Mouse (Mus musculus): ENCODE measurements around the gene Armh1.

Armh1 gene

GRCm38 (mm10) chr4:117251801-117252316 lies at the start of gene Armh1, which contains the start of gene Tmem53:
TSS of gene Armh1 (minus strand) at chr4:117252125.
TSS of gene Tmem53 (plus strand) at chr4:117251951.
- peak; percentile 97 for DNase-seq (ENCODE audit: low spot score)

GRCm38 (mm10) chr4:117299921-117300320 lies 48.0 kb upstream of the Armh1 start:
- DNase-seq (ENCODE audit: low spot score), result no peak

GRCm38 (mm10) chr4:117297819-117298218 lies 45.9 kb upstream of the Armh1 start:
- no peak for DNase-seq (ENCODE audit: low spot score)

- DNase-seq (ENCODE audit: low spot score), result no peak
These were observed 45.1 kb upstream of the Armh1 start for GRCm38 (mm10) chr4:117296849-117297593.

GRCm38 (mm10) chr4:117291696-117292095 lies 39.8 kb upstream of the Armh1 start:
- DNase-seq (ENCODE audit: low spot score), result no peak

- peak; percentile 77 for DNase-seq (ENCODE audit: low spot score)
These were observed 37.2 kb upstream of the Armh1 start for GRCm38 (mm10) chr4:117288927-117289801.

GRCm38 (mm10) chr4:117288277-117288926 lies 36.5 kb upstream of the Armh1 start:
- DNase-seq (ENCODE audit: low spot score), result no peak

GRCm38 (mm10) chr4:117284363-117284762 lies 32.4 kb upstream of the Armh1 start:
- no peak for DNase-seq (ENCODE audit: low spot score)

GRCm38 (mm10) chr4:117283271-117284191 lies 31.6 kb upstream of the Armh1 start:
- peak; percentile 78 for DNase-seq (ENCODE audit: low spot score)

GRCm38 (mm10) chr4:117281090-117281845 lies 29.3 kb upstream of the Armh1 start:
- peak; percentile 23 for DNase-seq (ENCODE audit: low spot score)

GRCm38 (mm10) chr4:117280397-117280930 lies 28.5 kb upstream of the Armh1 start:
- DNase-seq (ENCODE audit: low spot score), result no peak

- no peak for DNase-seq (ENCODE audit: low spot score)
These were observed 27.3 kb upstream of the Armh1 start for GRCm38 (mm10) chr4:117279253-117279642.

- DNase-seq (ENCODE audit: low spot score), result no peak
These were observed 26.7 kb upstream of the Armh1 start for GRCm38 (mm10) chr4:117278381-117279252.

GRCm38 (mm10) chr4:117277687-117278086 lies 25.8 kb upstream of the Armh1 start:
- DNase-seq (ENCODE audit: low spot score), result no peak

- no peak for DNase-seq (ENCODE audit: low spot score)
These were observed 25.1 kb upstream of the Armh1 start for GRCm38 (mm10) chr4:117277021-117277420.

GRCm38 (mm10) chr4:117276281-117276711 lies 24.4 kb upstream of the Armh1 start:
- no peak for DNase-seq (ENCODE audit: low spot score)

- no peak for DNase-seq (ENCODE audit: low spot score)
These were observed 22.8 kb upstream of the Armh1 start for GRCm38 (mm10) chr4:117274720-117275119.

- peak; percentile 72 for DNase-seq (ENCODE audit: low spot score)
These were observed 20.5 kb upstream of the Armh1 start for GRCm38 (mm10) chr4:117272459-117272858.

- DNase-seq (ENCODE audit: low spot score), result peak; percentile 92
These were observed 18.4 kb upstream of the Armh1 start for GRCm38 (mm10) chr4:117270278-117270677.

Measured in retina, embryonic 14.5 days (tissue).